Mouse (Mus musculus) CH12.LX (cell line): ENCODE data around the gene Ikzf1. TPM values are rescaled to one million over a fixed set of nuclear protein-coding genes. Genes with fewer than 3 reads are reported as not detected.

ENCODE experiments used
- DNase-seq: peaks from one replicate; pipeline ENCODE4 v3.0.0-alpha.2; 2013; ENCODE audit errors: extremely low read depth
- H3K27ac ChIP-seq: 2 replicates; pipeline ENCODE4 v1.5.1; 2012; ENCODE audit warnings: low read depth, mild to moderate bottlenecking, control low read depth, moderate library complexity; ENCODE audit not compliant: insufficient read depth
- H3K27me3 ChIP-seq: replicated peaks from 2 replicates; pipeline ENCODE3; 2012; ENCODE audit warnings: inconsistent platforms
- H3K36me3 ChIP-seq, 2 experiments: replicated peaks in 1 of 2; 2 replicates each; pipeline versions ENCODE3 to v1.6.1; 2012; ENCODE audit warnings: inconsistent platforms in 1 of 2, low read length in 1 of 2, mild to moderate bottlenecking in 1 of 2, mixed read lengths in 1 of 2, moderate library complexity in 1 of 2; ENCODE audit not compliant: control insufficient read depth in 1 of 2, insufficient read depth in 1 of 2
- H3K4me1 ChIP-seq, 2 experiments: 2 replicates each; pipeline ENCODE4 v1.6.1; 2012; ENCODE audit warnings: inconsistent platforms in 1 of 2, moderate library complexity in 1 of 2; ENCODE audit not compliant: insufficient read depth in 2 of 2, control insufficient read depth in 1 of 2
- H3K4me2 ChIP-seq: 2 replicates; pipeline ENCODE4 v1.6.1; 2012; ENCODE audit warnings: low read depth, mild to moderate bottlenecking, control low read depth; ENCODE audit not compliant: poor library complexity, insufficient read depth, severe bottlenecking
- H3K4me3 ChIP-seq, 3 experiments: fragments of 150-350 bp in 1 of 3; sonication (generic) in 1 of 3; replicated peaks in 1 of 3; 2 replicates each; pipeline versions ENCODE3 to v1.5.1; 2011 to 2012; ENCODE audit warnings: low read depth in 2 of 3, low read length in 2 of 3, mild to moderate bottlenecking in 2 of 3, moderate library complexity in 2 of 3, control low read depth in 1 of 3, improper control_type of control experiment in 1 of 3, inconsistent platforms in 1 of 3, mixed read lengths in 1 of 3; ENCODE audit not compliant: poor library complexity in 1 of 3
- H3K79me2 ChIP-seq: replicated peaks from 2 replicates; pipeline ENCODE4 v1.6.1; 2012; ENCODE audit warnings: mild to moderate bottlenecking, moderate library complexity; ENCODE audit not compliant: control insufficient read depth, poor library complexity, insufficient read depth, severe bottlenecking; ENCODE audit errors: extremely low read depth
- H3K9ac ChIP-seq: 2 replicates; pipeline ENCODE4 v1.6.1; 2012; ENCODE audit warnings: low read depth, mild to moderate bottlenecking, control low read depth, moderate library complexity; ENCODE audit not compliant: insufficient read depth
- H3K9me3 ChIP-seq: replicated peaks from 2 replicates; pipeline ENCODE3; 2012; ENCODE audit warnings: low read length, inconsistent platforms, mixed read lengths
- BHLHE40 ChIP-seq: IDR thresholded peaks from 2 replicates; pipeline ENCODE4 v1.6.1; 2011; ENCODE audit warnings: mild to moderate bottlenecking, low read depth, low read length, improper control_type of control experiment
- CTCF ChIP-seq, 2 experiments: IDR thresholded peaks in 1 of 2; conservative IDR thresholded peaks in 1 of 2; 2 replicates each; pipeline ENCODE4 v1.5.1; 2011 to 2012; ENCODE audit warnings: low read depth in 2 of 2, low read length in 2 of 2, improper control_type of control experiment in 1 of 2, inconsistent platforms in 1 of 2, mild to moderate bottlenecking in 1 of 2, moderate library complexity in 1 of 2
- E2F4 ChIP-seq: IDR thresholded peaks from 2 replicates; pipeline ENCODE4 v1.6.1; 2011; ENCODE audit warnings: low read depth, low read length, improper control_type of control experiment; ENCODE audit not compliant: insufficient replicate concordance
- ELF1 ChIP-seq: IDR thresholded peaks from 2 replicates; pipeline ENCODE4 v1.6.1; 2014; ENCODE audit warnings: low read depth, mild to moderate bottlenecking, inconsistent platforms, low read length, improper control_type of control experiment
- EP300 ChIP-seq: IDR thresholded peaks from 2 replicates; pipeline ENCODE4 v1.6.1; 2011; ENCODE audit warnings: low read length, improper control_type of control experiment
- ETS1 ChIP-seq: conservative IDR thresholded peaks from 2 replicates; pipeline ENCODE4 v1.6.1; 2012; ENCODE audit warnings: low read depth, mild to moderate bottlenecking, inconsistent platforms, low read length, improper control_type of control experiment, moderate library complexity
- IRF4 ChIP-seq: IDR thresholded peaks from 2 replicates; pipeline ENCODE4 v1.6.1; 2014; ENCODE audit warnings: low read depth, mild to moderate bottlenecking, inconsistent platforms, low read length, improper control_type of control experiment
- JUN ChIP-seq: IDR thresholded peaks from 2 replicates; pipeline ENCODE4 v1.6.1; 2011; ENCODE audit warnings: low read depth, mild to moderate bottlenecking, low read length, improper control_type of control experiment, moderate library complexity; ENCODE audit not compliant: insufficient read depth
- JUND ChIP-seq: conservative IDR thresholded peaks from 2 replicates; pipeline ENCODE4 v1.6.1; 2011; ENCODE audit warnings: low read depth, low read length, improper control_type of control experiment
- MAFK ChIP-seq: IDR thresholded peaks from 2 replicates; pipeline ENCODE4 v1.6.1; 2011; ENCODE audit warnings: low read length, improper control_type of control experiment; ENCODE audit not compliant: insufficient replicate concordance
- MAX ChIP-seq: IDR thresholded peaks from 2 replicates; pipeline ENCODE4 v1.6.1; 2011; ENCODE audit warnings: low read length, improper control_type of control experiment
- MAZ ChIP-seq: IDR thresholded peaks from 2 replicates; pipeline ENCODE4 v1.6.1; 2012; ENCODE audit warnings: low read depth, mild to moderate bottlenecking, inconsistent platforms, low read length, improper control_type of control experiment, moderate library complexity
- MEF2A ChIP-seq: IDR thresholded peaks from 2 replicates; pipeline ENCODE4 v1.6.1; 2014; ENCODE audit warnings: low read depth, mild to moderate bottlenecking, inconsistent platforms, low read length, improper control_type of control experiment, borderline replicate concordance
- MXI1 ChIP-seq: IDR thresholded peaks from 2 replicates; pipeline ENCODE4 v1.6.1; 2011; ENCODE audit warnings: mild to moderate bottlenecking, low read depth, low read length, improper control_type of control experiment
- MYC ChIP-seq: IDR thresholded peaks from 2 replicates; pipeline ENCODE4 v1.6.1; 2011; ENCODE audit warnings: low read depth, mild to moderate bottlenecking, improper control_type of control experiment, low read length
- NELFE ChIP-seq: IDR thresholded peaks from 2 replicates; pipeline ENCODE4 v1.6.1; 2011; ENCODE audit warnings: low read depth, low read length, improper control_type of control experiment
- POLR2A ChIP-seq: IDR thresholded peaks from 2 replicates; pipeline ENCODE4 v1.6.1; 2011; ENCODE audit warnings: low read depth, mild to moderate bottlenecking, improper control_type of control experiment, low read length
- POLR2AphosphoS2 ChIP-seq: IDR thresholded peaks from 2 replicates; pipeline ENCODE4 v1.6.1; 2011; ENCODE audit warnings: low read depth, low read length, improper control_type of control experiment
- RAD21 ChIP-seq: IDR thresholded peaks from 2 replicates; pipeline ENCODE4 v1.6.1; 2011; ENCODE audit warnings: low read depth, mild to moderate bottlenecking, low read length, improper control_type of control experiment, moderate library complexity
- SIN3A ChIP-seq: IDR thresholded peaks from 2 replicates; pipeline ENCODE4 v1.6.1; 2012; ENCODE audit warnings: low read length, improper control_type of control experiment, inconsistent platforms
- TBP ChIP-seq: conservative IDR thresholded peaks from 2 replicates; pipeline ENCODE4 v1.6.1; 2011; ENCODE audit warnings: low read depth, low read length, improper control_type of control experiment
- TCF12 ChIP-seq: IDR thresholded peaks from 2 replicates; pipeline ENCODE4 v1.6.1; 2014; ENCODE audit warnings: low read depth, mild to moderate bottlenecking, inconsistent platforms, low read length, improper control_type of control experiment
- USF2 ChIP-seq: conservative IDR thresholded peaks from 2 replicates; pipeline ENCODE4 v1.6.1; 2011; ENCODE audit warnings: low read depth, low read length, improper control_type of control experiment
- ZC3H11A ChIP-seq: IDR thresholded peaks from 2 replicates; pipeline ENCODE4 v1.6.1; 2012; ENCODE audit warnings: low read depth, mild to moderate bottlenecking, inconsistent platforms, low read length, improper control_type of control experiment
- ZMIZ1 ChIP-seq: IDR thresholded peaks from 2 replicates; pipeline ENCODE4 v1.6.1; 2012; ENCODE audit warnings: low read depth, mild to moderate bottlenecking, inconsistent platforms, low read length, improper control_type of control experiment
- dilution Hi-C: fragments of 300-500 bp; cut with MboI; formaldehyde crosslinking; loops from 2 replicates; pipeline ENCODE4 v1.14.3; 2020; ENCODE audit warnings: low sequenced_read_pairs; ENCODE audit not compliant: extremely low pct_unique_long_range_greater_than_20kb, extremely low pct_ligation_motif_present
- in situ Hi-C: fragments of 300-500 bp; cut with MboI; formaldehyde crosslinking; loops from 3 replicates; pipeline ENCODE4 v1.14.3; 2019; ENCODE audit warnings: low sequenced_read_pairs, low pct_ligation_motif_present, low pct_unique_long_range_greater_than_20kb, mixed read lengths
- polyA plus RNA-seq: library from polyadenylated mRNA; unstranded; fragments of >175 nt; gene quantifications from 2 replicates; pipeline ENCODE4 v1.2.1, GENCODE M21; 2012; ENCODE audit warnings: low read depth; ENCODE audit not compliant: insufficient read length
- total RNA-seq, 2 experiments: library from RNA; depleted of rRNA; stranded (reverse); fragments of 300-350 nt in 1 of 2; fragments of >200 nt in 1 of 2; gene quantifications; 2 replicates each; pipeline ENCODE4 v1.2.3; 2012 to 2014

Ikzf1 gene
- total and polyA plus RNA-seq, 3 experiments, result 33.1 to 68.7 (median 51.2) TPM

GRCm38 (mm10) chr11:11692558-11693166 is 7.9 kb downstream of the Ikzf1 start:
- peak overlapping the region; percentile 78 for H3K27ac ChIP-seq
- TF ChIP-seq ELF1, result peak; percentile 56
- TF ChIP-seq EP300, result 0 out of 2 replicates have a peak, but pooled peaks have one; percentile 8
- no peak for TF ChIP-seq MAFK
- peak; percentile 78 for TF ChIP-seq MYC
- TF ChIP-seq POLR2A, result peak; percentile 64
- TF ChIP-seq POLR2AphosphoS2, result no peak; the same call in 1 of the 2 replicates
- TF ChIP-seq USF2, result no peak
- peak; percentile 65 for TF ChIP-seq MXI1
- peak; percentile 74; the same call in 1 of the 2 replicates for TF ChIP-seq SIN3A
- TF ChIP-seq TBP, result peak; percentile 90
- TF ChIP-seq ETS1, result 0 out of 2 replicates have a peak, but pooled peaks have one; percentile 15
- peak; percentile 45 for TF ChIP-seq BHLHE40
- peak; percentile 58 for TF ChIP-seq TCF12
- no peak for TF ChIP-seq MAZ
- 0 out of 2 replicates have a peak, but pooled peaks have one; percentile 11 for TF ChIP-seq IRF4
- peak; percentile 75 for TF ChIP-seq MAX
- TF ChIP-seq NELFE, result peak; percentile 34; the same call in 1 of the 2 replicates
- peak; percentile 59 for TF ChIP-seq MEF2A
- no peak for TF ChIP-seq JUND
- TF ChIP-seq ZC3H11A, result no peak
- peak; percentile 41; the same call in 1 of the 2 replicates for TF ChIP-seq ZMIZ1
- no peak for TF ChIP-seq RAD21
- TF ChIP-seq E2F4, result no peak
- no peak for TF ChIP-seq CTCF (conservative IDR thresholded peaks at IDR 0.05 in 1 of 2, IDR thresholded peaks at IDR 0.05 in 1 of 2; ENCODE audit: low read depth in 2 of 2, low read length in 2 of 2)
- no peak for TF ChIP-seq JUN
- in situ Hi-C loops, result loop anchor here (25.0 kb wide), 1 partner anchor 270 kb away; no protein-coding TSS in a partner anchor
- peak overlapping the region; percentile 18 for H3K4me2 ChIP-seq
- H3K4me1 ChIP-seq, result peaks cover 33 to 79% of the 10 kb centered on the region in 2 experiments
- peaks cover 0 to 17% of the 10 kb centered on the region in 2 experiments for H3K36me3 ChIP-seq
- no peaks in the 10 kb centered on the region for H3K9me3 ChIP-seq
- dilution Hi-C loops, result no loop called here
- peaks cover 57% of the 10 kb centered on the region for H3K79me2 ChIP-seq
- H3K4me3 ChIP-seq, result peak overlapping the region in 1 of 3 experiments; percentile 19
- peak overlapping the region; percentile 52 for H3K9ac ChIP-seq
- H3K27me3 ChIP-seq, result no peaks in the 10 kb centered on the region
- DNase-seq, result peak; percentile 61
